Comparison of ENCODE assay signal across 6 mouse cellular contexts in genomic region chr17:8056637-8057138, GRCm38 (mm10).
DNase-seq lines count a peak whose midpoint lies in the region; ATAC-seq and TF ChIP-seq lines count a peak whose summit lies in the region.
"Not testable (repeated sequence)": the region's sequence is repeated elsewhere in the genome, so short reads cannot be mapped to it uniquely, and the experiment has no call there.

No protein-coding gene starts in this region.

- not testable (repeated sequence) for H3K4me3 ChIP-seq in embryonic facial prominence, embryonic 14.5 days (ENCODE audit: low read depth, low read length); forebrain, postnatal 0 days (ENCODE audit: low read depth, low read length); hindbrain, postnatal 0 days (ENCODE audit: low read length); lung, embryonic 14.5 days (ENCODE audit: low read depth, low read length); midbrain, postnatal 0 days (ENCODE audit: low read depth, low read length)

- not testable (repeated sequence) for H3K9me3 ChIP-seq in embryonic facial prominence, embryonic 14.5 days (ENCODE audit: control insufficient read depth, low read length); forebrain, postnatal 0 days (ENCODE audit: low read length); hindbrain, postnatal 0 days (ENCODE audit: low read length); lung, embryonic 14.5 days (ENCODE audit: low read depth, low read length); midbrain, postnatal 0 days (ENCODE audit: low read length)

- WGBS in embryonic facial prominence, embryonic 14.5 days = 66% methylated on average over 2 of the region's 3 CpGs
- WGBS in forebrain, postnatal 0 days = 37% methylated on average over 2 of the region's 3 CpGs
- WGBS in hindbrain, postnatal 0 days = 29% methylated on average over 2 of the region's 3 CpGs
- WGBS in lung, embryonic 14.5 days = 61% methylated on average over 2 of the region's 3 CpGs
- WGBS in midbrain, postnatal 0 days = 34% methylated on average over 2 of the region's 3 CpGs

- H3K36me3 ChIP-seq in embryonic facial prominence, embryonic 14.5 days (ENCODE audit: control insufficient read depth, insufficient read depth, low read length); forebrain, postnatal 0 days (ENCODE audit: insufficient read depth); hindbrain, postnatal 0 days (ENCODE audit: insufficient read depth, low read length); lung, embryonic 14.5 days (ENCODE audit: insufficient read depth); midbrain, postnatal 0 days (ENCODE audit: insufficient read depth, low read length): not testable (repeated sequence)

- peak; percentile 30 for DNase-seq in brain, adult 2 months (ENCODE audit: low read depth, low spot score)
- DNase-seq in embryonic facial prominence, embryonic 14.5 days (ENCODE audit: low spot score) = peak; percentile 1
- DNase-seq in forebrain, postnatal 0 days = peak; percentile 67
- peak; percentile 18 for DNase-seq in hindbrain, postnatal 0 days (ENCODE audit: low spot score)
- DNase-seq in lung, embryonic 14.5 days = peak; percentile 20
- DNase-seq in midbrain, postnatal 0 days (ENCODE audit: low spot score) = peak; percentile 2

- H3K4me1 ChIP-seq in embryonic facial prominence, embryonic 14.5 days (ENCODE audit: control insufficient read depth, insufficient read depth, low read length); forebrain, postnatal 0 days (ENCODE audit: insufficient read depth); hindbrain, postnatal 0 days (ENCODE audit: insufficient read depth, low read length); lung, embryonic 14.5 days (ENCODE audit: insufficient read depth); midbrain, postnatal 0 days (ENCODE audit: insufficient read depth, low read length): not testable (repeated sequence)

- not testable (repeated sequence) for H3K27me3 ChIP-seq in embryonic facial prominence, embryonic 14.5 days (replicated peaks; ENCODE audit: control insufficient read depth, insufficient read depth, low read length); forebrain, postnatal 0 days (ENCODE audit: insufficient read depth, low read length); hindbrain, postnatal 0 days (ENCODE audit: insufficient read depth, low read length); lung, embryonic 14.5 days (ENCODE audit: insufficient read depth, low read length); midbrain, postnatal 0 days (ENCODE audit: insufficient read depth, low read length)

- H3K27ac ChIP-seq in embryonic facial prominence, embryonic 14.5 days (replicated peaks; ENCODE audit: low read depth, low read length); forebrain, postnatal 0 days (ENCODE audit: low read depth, low read length); hindbrain, postnatal 0 days; lung, embryonic 14.5 days (ENCODE audit: low read depth); midbrain, postnatal 0 days (ENCODE audit: low read depth, low read length): not testable (repeated sequence)

- not testable (repeated sequence) for H3K9ac ChIP-seq in embryonic facial prominence, embryonic 14.5 days (ENCODE audit: low read depth, low read length); forebrain, postnatal 0 days; hindbrain, postnatal 0 days (replicated peaks; ENCODE audit: low read length); lung, embryonic 14.5 days; midbrain, postnatal 0 days (replicated peaks; ENCODE audit: low read length, poor library complexity, severe bottlenecking)

- ATAC-seq in embryonic facial prominence, embryonic 14.5 days (ENCODE audit: low read depth); hindbrain, postnatal 0 days; lung, embryonic 14.5 days (ENCODE audit: insufficient read depth); midbrain, postnatal 0 days (ENCODE audit: low FRiP score): not testable (repeated sequence)
- peak; percentile 79 for ATAC-seq in forebrain, postnatal 0 days

- not testable (repeated sequence) for H3K4me2 ChIP-seq in embryonic facial prominence, embryonic 14.5 days (ENCODE audit: low read depth, low read length); forebrain, postnatal 0 days (ENCODE audit: low read depth); hindbrain, postnatal 0 days (ENCODE audit: low read depth, low read length); lung, embryonic 14.5 days; midbrain, postnatal 0 days (ENCODE audit: low read depth, low read length, poor library complexity, severe bottlenecking)

- TF ChIP-seq CTCF in forebrain, postnatal 0 days (IDR thresholded peaks at IDR 0.05; ENCODE audit: low read depth); hindbrain, postnatal 0 days (IDR thresholded peaks at IDR 0.05; ENCODE audit: low read depth); lung, embryonic 14.5 days (IDR thresholded peaks at IDR 0.05; ENCODE audit: low read depth); midbrain, postnatal 0 days (IDR thresholded peaks at IDR 0.05): not testable (repeated sequence)

Comparison
In these comparisons a context has a peak if more than half of its experiments do, and no peak if none do; other contexts are left out.
1. DNase-seq: peak in every context shown above with its lines; median percentile 67 in forebrain, postnatal 0 days; 30 in brain, adult 2 months; 20 in lung, embryonic 14.5 days; 18 in hindbrain, postnatal 0 days; 2 in midbrain, postnatal 0 days; 1 in embryonic facial prominence, embryonic 14.5 days.